Mouse (Mus musculus): ENCODE data around the gene Dennd4b.
A peak's percentile ranks its signal among the peaks of the same experiment; 100 is the strongest.
"Not testable (repeated sequence)": the region's sequence is repeated elsewhere in the genome, so short reads cannot be mapped to it uniquely, and the experiment has no call there.

Gene Dennd4b

DNA sequence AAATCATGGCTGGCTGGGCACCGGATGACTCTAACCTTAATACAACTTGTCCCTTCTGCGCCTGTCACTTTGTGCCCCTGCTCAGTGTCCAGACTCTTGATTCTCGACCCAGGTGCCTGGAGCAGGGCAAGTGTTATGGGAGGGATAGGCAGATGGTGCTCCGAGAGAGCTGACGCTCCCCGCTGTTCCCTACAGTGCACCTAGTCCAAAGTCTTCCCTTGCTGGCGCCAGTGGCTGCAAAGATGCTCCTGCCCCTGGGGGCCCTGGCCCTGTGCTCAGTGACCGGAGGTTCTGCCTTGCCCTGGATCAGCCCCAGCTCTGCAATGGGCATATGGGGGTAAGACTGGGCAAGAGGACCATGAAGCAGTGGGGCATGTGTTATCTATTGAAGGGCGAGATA is 12.8 kb downstream of the Dennd4b start:
- no peak for DNase-seq (ENCODE audit: low read depth in 2 of 2, low spot score in 2 of 2)

DNA sequence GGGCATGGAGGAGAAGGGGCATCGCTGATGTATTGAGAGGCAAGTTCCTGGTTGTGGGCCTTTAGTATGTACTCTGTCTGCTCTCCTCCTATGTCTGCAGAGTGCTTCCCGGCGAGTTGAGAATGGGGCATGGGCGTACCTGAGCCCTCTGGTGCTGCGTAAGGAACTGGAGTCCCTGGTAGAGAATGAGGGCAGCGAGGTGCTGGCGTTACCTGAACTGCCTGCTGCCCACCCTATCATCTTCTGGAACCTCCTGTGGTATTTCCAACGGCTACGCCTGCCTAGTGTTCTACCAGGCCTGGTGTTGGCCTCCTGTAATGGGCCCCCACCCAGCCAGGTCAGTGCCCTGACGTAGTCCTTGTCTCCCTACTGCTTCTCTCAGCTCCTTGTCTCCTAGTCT is 13.2 kb downstream of the Dennd4b start:
- no peak for DNase-seq (ENCODE audit: low read depth in 2 of 2, low spot score in 2 of 2)

DNA sequence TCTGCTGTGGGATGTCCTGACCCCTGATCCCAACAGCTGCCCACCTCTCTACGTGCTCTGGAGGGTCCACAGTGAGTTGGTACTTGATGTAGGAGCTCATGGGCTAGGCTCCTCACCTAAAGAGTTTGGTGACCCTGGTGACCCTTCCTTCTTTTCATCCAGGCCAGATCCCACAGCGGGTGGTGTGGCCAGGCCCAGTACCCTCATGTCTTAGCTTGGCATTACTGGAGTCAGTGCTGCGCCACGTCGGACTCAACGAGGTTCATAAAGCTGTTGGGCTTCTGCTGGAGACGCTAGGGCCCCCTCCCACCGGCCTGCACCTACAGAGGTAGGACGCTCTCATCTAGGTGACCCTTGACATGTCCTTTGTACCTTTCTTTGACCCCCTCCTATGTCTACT is 14.2 kb downstream of the Dennd4b start:
- no peak for DNase-seq (ENCODE audit: low read depth in 2 of 2, low spot score in 2 of 2)

DNA sequence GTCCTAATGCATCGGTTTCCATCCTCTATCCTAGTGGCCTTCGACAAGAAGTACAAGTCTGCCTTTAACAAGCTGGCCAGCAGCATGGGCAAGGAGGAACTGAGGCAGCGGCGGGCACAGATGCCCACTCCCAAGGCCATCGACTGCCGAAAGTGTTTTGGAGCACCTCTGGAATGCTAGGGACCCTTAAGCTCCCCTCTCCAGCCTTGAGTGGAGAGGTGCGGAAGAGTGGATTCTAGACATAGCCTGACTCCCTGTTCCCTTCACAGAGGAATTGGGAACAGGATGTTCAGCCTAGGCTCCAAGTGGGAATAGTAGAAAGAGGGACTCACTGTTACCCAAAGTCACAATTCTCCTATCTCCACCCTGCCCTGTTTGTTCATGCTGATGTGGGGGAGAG is 14.8 kb downstream of the Dennd4b start:
- no peak for DNase-seq (ENCODE audit: low read depth in 2 of 2, low spot score in 2 of 2)

DNA sequence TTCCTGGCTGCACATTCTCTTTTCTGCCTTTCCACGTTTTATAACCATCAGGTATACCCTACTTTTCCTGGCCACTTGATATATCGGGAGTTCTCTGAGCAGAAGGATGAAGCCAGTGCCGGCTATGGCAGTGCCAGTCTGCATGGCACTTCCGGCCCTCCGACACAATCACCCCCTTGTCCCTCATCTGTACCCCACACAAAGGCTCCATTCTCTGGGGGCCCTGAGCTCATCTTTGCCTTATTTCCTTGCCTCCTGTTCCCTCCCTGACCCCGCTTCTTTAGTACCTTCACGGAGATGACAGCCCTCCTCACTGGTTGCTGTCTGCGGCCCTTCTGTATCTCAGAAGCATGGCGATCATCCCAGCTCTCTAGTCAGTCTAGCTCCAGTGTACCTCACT is 15.7 kb downstream of the Dennd4b start:
- no peak for DNase-seq (ENCODE audit: low read depth in 2 of 2, low spot score in 2 of 2)

DNA sequence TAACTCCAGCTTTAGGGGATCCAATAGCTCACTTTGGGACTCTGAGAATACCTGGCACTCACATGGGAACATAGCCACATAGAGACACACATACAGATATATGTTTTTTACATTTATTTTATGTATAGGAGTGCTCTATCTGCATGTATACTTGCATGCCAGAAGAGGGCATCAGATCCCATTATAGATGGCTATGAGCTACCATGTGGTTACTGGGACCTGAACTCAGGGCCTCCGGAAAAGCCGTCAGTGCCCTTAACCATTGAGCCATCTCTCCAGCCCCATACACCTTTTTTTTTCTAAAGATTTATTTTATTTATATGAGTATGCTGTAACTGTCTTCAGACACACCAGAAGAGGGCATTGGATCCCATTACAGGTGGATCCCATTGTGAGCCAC is 19.2 kb downstream of the Dennd4b start:
- DNase-seq (ENCODE audit: low read depth in 2 of 2, low spot score in 2 of 2), result no peak

DNA sequence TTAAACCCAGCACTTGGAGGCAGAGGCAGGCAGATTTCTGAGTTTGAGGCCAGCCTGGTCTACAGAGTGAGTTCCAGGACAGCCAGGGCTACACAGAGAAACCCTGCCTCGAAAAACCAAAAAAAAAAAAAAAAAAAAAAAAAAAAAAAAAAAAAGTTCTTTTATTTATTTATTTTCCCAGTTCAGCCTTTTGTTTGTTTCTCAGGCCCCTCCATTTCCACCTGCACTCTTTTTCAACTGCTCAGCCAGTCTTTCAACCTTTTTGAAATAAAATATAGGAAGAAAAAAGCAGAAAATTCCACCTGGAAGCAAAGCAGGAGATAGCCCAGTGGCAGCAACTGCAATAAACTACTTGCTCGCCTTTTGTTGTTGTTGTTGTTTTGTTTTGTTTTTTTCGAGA is 24.4 kb downstream of the Dennd4b start:
- DNase-seq (ENCODE audit: low read depth in 2 of 2, low spot score in 2 of 2), result not testable (repeated sequence)

DNA sequence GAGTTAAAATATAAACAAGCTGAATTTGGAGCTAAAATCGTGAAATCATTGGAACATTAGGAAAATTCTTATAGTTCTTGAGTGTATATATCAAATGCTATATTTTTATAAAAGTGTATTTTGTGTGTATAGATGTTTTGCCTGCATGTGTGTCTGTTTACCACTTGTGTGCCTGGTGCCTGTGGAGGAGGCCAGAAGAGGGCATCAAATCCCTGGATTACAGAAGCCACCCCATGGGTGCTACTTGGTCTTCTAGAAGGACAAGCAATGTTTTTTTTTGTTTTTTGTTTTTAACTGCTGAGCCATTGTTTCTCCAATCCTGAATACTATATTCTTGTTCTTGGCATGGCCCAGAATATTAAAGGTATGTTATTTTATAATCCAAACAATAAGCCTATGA is 25.6 kb downstream of the Dennd4b start:
- no peak for DNase-seq (ENCODE audit: low read depth in 2 of 2, low spot score in 2 of 2)

DNA sequence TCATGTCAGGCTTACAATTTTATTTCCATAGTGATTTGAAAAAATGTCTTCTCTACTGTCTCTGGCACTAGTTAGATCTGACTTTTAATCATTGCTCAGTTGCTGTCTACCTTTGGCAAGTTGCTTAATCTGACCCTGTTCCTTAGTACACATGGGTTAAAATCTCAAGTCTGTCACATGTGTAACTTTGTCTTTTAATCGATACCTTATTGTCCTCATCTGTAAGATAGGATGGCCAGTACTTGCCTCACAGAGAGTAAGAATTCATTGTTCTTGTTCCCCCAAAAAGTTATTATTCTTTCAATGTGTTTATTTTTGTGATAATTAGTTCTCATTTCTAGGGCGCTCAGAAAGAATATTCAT is 27.0 kb downstream of the Dennd4b start:
- no peak for DNase-seq (ENCODE audit: low read depth in 2 of 2, low spot score in 2 of 2)

DNA sequence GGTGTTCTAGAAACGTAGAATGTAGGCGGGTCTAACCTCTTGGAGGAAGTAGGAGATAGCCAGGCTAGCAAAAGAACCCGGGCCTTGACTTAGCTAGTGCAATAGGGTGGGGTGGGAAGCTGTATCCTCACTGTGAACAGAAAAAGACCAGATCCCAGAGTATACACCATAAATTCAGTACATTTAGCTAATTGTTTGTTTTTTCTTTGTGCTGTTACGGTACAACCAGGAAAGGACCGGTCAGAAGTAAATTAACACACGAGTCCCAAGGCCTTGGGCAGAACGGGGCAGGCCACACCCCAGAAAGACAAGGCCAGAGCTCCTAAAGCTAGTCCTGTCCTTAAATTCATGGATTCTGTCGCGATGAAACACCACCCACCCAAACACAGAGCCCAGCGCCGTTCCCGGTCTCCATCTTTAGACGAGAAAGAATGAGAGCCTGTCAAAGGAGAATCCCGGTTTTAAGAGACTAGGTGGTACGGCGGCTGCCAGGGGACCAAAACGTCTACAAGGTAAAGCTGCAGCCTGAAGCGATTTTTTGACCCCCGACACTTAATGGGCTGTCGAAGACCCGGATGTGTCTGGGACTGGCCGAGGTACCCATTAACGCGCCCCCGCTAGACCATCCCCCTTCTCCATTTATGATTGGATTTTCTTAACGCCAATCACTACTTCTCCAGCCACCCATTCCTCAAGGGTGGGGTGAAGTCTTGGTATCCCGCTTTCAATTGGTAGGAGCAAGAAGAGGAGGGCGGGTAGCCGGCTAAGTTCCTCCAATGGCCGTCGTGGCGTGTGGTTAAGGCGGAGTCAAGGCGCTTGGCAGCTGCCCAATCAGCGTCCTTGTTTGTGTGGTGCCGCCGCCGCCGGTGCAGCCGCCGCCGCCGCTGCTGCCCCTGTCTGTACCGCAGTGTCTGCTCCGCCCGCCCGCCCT is 27.6 kb downstream of the Dennd4b start, which contains the start of gene Gatad2b:
Gene Gatad2b (plus strand): TSS at position 834 of the 931 bp plus-strand sequence.
- DNase-seq (ENCODE audit: low read depth in 2 of 2, low spot score in 2 of 2), result peak; percentile 98

DNA sequence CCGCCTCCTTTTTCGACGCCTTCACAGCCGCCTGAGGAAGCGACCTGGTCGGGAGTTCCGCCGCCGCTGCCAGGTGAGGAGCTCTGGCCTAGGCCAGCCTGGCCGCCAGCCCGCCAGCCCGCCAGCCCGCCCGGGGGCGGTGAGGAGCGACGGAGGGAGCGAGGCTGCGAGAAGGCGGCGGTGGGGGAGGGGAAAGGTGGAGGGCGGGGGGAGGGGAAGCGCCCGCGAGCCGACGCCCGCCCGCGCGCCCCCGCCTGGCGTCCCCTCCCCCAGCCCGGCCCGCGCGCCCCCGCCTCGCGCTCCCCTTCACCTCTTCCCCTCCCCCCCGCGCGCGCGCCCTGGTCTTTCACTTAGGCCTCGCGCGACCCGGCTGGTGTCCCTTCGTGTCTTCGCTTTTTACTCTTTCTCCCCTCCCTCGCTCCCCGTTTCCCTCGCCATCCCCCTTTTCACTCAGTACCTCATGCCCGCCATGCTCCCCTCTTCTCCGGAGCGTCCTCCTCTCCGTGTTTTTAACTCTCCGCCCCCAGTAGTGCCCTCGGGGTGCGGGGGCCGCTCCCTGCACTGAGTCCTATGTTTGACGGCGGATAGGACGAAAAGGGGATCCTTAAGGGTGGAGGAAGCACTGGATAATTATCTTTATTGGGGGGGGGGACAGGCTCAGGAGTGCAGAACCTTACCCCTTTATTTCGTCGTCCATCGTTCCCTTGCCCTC is 28.5 kb downstream of the Dennd4b start:
- DNase-seq (ENCODE audit: low read depth in 2 of 2, low spot score in 2 of 2), result peak; percentile 28 to 39

DNA sequence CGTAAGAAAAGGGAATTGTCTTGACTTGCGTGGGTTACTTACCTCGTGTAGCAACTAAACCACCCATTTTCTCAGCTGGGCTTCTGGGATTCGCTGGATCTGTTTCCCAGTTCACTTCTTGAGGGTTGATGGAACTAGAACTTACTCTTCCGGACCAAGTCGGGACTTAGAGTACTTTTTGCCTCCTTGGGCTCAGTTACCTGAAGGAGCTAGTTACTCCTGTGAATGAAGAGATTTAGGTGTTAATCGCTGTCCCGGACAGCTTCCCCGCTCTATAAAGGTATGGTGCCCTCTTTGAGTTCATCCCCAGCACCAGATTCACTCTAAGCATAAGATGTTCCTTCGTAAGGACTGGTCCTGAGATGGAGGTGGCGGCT is 29.1 kb downstream of the Dennd4b start:
- DNase-seq (ENCODE audit: low read depth in 2 of 2, low spot score in 2 of 2), result peak in 1 of 2 experiments; percentile 7

DNA sequence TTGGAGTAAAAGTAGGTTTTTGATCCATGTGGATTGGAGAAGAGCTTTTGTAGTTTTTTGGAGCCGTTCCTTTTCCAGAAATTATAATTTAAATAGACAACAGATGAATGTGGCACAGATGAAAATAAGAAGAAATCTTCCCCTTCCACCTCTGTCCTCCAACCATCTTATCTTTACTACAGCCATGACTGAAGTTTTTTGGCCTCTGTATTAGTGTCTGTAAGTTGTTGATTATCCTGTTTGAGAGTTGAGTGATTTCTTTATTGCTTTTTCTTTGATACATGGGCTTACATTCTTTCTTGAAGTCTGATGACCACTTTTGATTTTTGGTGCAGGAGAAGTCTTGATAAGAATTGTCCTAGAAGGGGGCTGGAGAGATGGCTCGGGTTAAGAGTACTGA is 29.7 kb downstream of the Dennd4b start:
- DNase-seq (ENCODE audit: low read depth in 2 of 2, low spot score in 2 of 2), result no peak

DNA sequence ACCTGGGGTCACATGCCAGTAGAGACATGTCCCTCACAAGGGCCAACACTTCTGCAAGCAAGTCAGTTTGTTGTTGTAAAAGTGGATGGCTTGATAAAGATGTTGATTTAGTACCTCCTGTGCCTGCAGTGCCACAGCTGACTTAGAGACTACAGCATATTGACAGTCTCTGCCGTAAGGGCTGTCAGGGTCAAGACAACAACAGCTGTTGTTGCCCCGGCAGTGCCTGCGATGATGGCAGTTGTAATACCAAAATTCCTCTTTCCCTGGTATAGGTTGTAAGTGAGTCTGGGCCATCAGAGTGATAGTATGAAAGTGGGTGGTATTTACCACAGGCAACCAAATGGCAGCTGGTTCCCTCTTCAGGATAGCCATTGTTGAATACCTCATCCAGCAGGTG is 40.8 kb downstream of the Dennd4b start:
- no peak for DNase-seq (ENCODE audit: low read depth in 2 of 2, low spot score in 2 of 2)

DNA sequence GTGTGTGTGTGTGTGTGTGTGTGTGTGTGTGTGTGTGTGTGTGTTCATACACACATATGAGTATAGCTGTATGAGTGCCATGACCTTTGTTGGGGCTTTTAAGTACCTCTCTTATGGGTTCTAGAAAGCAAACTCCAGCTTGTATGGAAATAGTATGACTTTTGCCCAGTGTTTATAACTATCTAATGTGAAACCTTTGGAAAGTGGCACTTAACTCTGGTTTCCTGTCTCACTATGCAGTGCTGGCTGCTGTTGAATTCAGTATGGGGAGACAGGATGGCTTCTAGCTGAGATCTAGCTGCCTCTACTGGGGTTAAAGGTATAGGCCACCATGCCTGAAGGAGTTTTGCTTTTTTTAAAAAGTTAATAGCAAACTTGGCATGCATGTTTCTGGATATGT is 44.6 kb downstream of the Dennd4b start:
- no peak for DNase-seq (ENCODE audit: low read depth in 2 of 2, low spot score in 2 of 2)

DNA sequence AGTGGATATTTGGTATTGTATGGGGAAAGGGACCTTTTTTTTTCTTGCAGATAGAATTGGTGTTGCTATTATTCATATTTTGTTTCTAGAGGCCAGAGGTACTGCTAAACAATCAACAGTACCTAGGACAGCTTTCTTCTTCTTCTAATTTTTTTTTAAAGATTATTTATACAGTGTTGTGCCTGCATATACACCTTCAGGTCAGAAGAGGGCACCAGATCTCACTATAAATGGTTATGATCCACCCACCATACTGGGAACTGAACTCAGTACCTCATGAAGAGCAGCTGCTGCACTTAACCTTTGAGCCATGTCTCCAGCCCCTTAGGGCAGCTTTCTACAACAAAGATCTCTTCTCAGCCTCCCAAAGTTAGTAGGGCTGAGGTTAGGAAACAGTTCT is 48.4 kb downstream of the Dennd4b start:
- peak; percentile 8 to 19 for DNase-seq (ENCODE audit: low read depth in 2 of 2, low spot score in 2 of 2)

DNA sequence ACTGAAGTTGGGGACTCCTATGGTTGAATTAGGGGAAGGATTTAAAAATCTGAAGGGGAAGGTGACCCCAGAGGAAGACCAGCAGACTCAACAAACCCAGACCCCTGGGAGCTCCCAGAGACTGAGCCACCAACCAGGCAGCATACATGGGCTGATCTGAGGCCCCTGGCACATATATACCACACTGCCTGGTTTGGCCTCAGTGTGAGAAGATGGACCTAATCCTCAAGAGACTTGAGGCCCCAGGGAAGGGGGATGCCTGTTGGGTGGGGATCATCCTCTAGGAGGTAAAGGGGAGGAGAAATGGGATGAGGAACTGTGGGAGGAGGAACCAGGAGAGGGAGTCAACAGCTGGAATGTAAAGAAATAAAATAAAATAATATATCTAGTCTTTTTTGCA is 49.3 kb downstream of the Dennd4b start:
- no peak for DNase-seq (ENCODE audit: low read depth in 2 of 2, low spot score in 2 of 2)

DNA sequence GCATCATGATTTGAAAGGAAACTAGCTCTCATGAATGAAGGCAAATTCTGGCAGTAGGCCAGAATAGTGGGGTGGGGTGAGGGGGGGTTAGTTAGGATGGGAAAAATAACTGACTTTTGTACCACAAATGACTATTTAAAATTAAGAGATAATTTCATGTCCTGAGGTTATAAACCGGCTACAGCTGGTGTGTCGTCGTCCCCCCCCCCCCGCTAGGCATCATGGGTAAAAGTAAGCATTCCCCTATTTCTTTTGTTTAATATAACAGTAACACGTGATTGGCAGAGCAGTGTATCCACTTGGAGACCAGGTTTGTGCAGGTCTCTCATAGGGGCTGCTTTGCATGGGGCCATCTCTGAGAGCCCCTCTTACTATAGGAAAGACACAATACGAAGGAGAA is 57.3 kb downstream of the Dennd4b start:
- no peak for DNase-seq (ENCODE audit: low read depth in 2 of 2, low spot score in 2 of 2)

DNA sequence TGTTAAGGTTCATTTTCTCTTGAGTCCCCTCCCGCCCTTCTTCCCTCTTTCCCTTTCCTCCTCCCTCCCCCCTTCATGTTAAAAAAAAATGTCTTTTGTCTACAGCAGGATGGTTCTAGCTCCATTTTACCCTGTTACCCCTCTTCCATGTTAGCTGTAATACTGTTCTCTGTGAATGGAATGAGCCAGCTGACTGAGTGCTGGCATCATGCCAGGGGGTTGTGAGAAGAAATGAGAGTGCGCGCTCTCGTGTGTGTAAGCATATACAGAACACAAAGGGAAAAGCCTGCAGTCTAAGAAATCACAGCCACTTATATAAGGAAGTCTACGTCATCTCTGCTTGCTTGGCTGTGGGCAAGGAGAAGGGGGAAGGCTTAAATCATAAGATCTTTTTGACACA is 58.1 kb downstream of the Dennd4b start:
- DNase-seq (ENCODE audit: low read depth in 2 of 2, low spot score in 2 of 2), result peak; percentile 27 to 56

Measured in CD8-positive naive resting alpha-beta T cell, adult 2 months (primary cell).